Mouse (Mus musculus) WW6 (cell line): ENCODE measurements around the gene Fnbp4.

Experiments used
- DNase-seq: peaks from one replicate; pipeline ENCODE4 v3.0.0-alpha.2; 2013; ENCODE audit warnings: low read depth, low spot score

Gene Fnbp4

DNA sequence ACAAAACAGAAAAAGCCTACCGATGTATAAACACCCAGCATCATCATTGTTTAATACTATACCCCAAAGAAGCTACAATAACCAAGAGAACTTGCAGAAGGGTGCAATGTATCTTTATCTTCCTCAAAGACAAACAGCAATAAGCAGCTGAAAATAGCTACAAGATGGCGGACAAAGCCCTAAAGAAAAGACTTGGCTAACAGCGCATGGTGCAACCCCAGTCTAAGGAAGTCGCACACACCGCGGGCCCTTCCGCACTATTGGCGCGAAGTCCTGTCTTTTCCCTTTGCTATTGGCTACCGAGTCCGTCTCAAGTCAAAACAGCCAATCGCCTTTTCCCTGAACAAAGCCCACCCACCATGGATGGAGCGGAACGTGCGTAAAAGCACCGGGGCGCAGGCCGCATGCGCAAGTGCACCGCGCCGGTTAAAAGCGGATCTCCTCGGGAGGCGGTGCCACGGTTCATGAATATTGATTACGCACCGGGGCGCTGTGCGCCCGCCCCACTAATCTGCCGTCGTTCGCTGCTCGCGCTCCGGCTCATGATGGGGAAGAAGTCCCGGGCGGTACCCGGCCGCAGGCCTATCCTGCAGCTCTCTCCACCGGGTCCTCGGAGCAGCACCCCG lies at the start of gene Fnbp4:
Gene Fnbp4, plus strand, starts transcription at position 318 of the 626 bp plus-strand sequence.
- DNase-seq: peak; percentile 98

GRCm38 (mm10) chr2:90700943-90701342 lies 44.2 kb upstream of the Fnbp4 start:
- DNase-seq: no peak

GRCm38 (mm10) chr2:90708548-90708947 lies 36.6 kb upstream of the Fnbp4 start:
- DNase-seq: no peak

- no peak for DNase-seq
These were observed 29.5 kb upstream of the Fnbp4 start for GRCm38 (mm10) chr2:90715555-90716092.

- DNase-seq: no peak
These were observed 27.8 kb upstream of the Fnbp4 start for GRCm38 (mm10) chr2:90717366-90717765.

DNA sequence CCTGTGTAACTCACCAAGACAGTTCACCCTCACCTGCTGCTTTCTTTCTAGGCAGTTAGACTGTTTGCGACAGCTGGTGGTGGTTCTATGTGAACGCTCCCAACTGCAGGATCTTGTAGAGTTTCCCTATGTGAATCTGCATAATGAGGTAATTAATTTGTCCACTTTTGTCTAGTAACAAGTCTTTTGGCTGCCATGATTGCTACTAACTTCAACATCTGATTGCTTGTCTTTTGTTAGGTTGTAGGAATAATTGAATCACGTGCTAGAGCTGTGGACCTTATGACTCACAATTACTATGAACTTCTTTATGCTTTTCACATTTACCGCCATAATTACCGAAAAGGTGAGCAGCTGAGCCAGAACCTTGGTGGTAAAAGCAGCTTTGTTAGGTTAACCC lies 27.2 kb upstream of the Fnbp4 start:
- DNase-seq: no peak

- DNase-seq: no peak
These were observed 18.4 kb upstream of the Fnbp4 start for GRCm38 (mm10) chr2:90726818-90727217.

- DNase-seq: no peak
These were observed 9.8 kb upstream of the Fnbp4 start for GRCm38 (mm10) chr2:90735326-90735725.

DNA sequence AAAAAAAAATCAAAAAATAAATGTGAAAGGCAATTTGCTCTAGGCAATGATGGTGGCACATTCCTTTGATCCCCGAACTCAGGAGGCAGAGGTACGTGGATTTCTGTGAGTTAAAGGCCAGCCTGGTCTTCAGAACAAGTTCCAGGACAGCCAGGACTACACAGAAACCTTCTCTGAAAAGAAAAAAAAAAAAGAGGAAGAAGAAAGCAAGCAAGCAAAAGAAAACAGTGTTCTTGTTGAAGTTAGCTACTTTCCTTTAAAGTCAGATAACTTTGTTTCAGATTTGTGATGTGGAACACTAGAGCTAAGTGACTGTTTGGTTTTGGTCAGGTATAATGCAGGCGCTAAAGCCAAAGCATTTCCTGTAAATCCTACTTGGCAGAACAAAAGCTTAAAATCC lies 6.4 kb upstream of the Fnbp4 start:
- DNase-seq: no peak

DNA sequence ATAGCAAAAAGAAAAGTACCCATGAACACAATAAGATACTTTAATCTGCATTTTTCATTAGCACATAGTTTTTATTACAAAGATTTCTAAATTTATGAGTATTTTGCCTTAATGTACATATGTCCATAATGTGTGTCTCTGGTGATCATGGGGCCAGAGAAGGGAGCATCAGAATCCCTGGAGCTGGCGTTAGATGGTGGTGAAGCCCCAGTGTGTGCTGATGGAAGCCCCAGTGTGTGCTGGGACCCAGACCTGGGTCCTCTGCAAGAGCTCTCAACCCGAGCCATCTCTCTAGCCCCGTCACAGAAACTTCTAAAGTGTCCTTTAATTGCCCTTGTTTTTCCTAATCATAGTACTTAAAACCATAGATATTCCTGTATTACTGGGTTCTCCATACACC lies 5.8 kb upstream of the Fnbp4 start:
- DNase-seq: no peak

- DNase-seq: no peak
These were observed 5.2 kb upstream of the Fnbp4 start for GRCm38 (mm10) chr2:90739921-90740320.

DNA sequence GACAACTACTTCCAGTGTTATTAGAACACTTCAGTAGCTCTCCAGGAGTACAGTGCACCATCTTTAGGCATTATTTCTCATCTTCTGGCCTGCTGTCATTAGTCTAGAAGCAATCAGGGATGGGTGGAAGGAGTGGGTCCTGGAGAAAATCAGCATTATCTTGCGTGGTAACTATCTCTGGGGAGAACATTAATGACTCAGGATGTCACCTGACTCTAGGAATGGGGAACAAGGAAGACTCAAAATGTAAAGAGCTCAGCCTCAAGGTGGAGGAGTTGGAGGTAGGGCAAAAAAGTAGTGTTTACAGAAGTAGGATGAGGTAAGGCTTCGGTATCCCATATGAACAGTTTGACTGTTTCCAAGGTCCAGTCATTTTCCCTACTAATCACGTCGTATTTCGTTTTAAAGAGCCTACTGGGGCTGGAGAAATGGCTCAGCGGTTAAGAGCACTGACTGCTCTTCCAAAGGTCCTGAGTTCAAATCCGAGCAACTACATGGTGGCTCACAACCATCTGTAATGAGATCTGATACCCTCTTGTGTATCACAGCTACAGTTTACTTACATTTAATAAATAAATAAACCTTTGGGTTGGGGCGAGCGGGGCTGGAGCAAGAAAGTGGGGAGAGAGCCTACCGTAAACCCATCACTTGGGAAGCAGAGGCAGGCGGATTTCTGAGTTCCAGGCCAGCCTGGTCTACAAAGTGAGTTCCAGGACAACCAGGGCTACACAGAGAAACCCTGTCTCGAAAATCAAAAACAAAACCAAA lies 701 bp upstream of the Fnbp4 start:
- DNase-seq: no peak

GRCm38 (mm10) chr2:90745740-90746537 lies 769 bp downstream of the Fnbp4 start:
- no peak for DNase-seq

DNA sequence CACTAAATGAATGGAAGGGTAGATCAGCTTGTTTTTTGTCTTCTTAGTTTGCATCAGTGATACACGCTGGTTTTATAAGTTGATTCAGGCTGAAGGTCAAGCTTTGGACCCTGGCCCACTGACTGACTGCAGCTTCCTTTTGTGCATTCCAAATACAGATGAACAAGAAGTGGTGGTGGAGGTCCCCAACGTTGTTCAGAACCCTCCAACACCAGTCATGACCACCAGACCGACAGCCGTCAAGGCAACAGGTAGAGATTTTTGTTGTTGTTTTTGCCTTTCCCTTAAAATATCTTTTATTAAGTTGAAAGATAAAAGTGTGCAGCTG lies 1.3 kb downstream of the Fnbp4 start:
- DNase-seq: no peak

- no peak for DNase-seq
These were observed 2.0 kb downstream of the Fnbp4 start for GRCm38 (mm10) chr2:90747131-90747530.

DNA sequence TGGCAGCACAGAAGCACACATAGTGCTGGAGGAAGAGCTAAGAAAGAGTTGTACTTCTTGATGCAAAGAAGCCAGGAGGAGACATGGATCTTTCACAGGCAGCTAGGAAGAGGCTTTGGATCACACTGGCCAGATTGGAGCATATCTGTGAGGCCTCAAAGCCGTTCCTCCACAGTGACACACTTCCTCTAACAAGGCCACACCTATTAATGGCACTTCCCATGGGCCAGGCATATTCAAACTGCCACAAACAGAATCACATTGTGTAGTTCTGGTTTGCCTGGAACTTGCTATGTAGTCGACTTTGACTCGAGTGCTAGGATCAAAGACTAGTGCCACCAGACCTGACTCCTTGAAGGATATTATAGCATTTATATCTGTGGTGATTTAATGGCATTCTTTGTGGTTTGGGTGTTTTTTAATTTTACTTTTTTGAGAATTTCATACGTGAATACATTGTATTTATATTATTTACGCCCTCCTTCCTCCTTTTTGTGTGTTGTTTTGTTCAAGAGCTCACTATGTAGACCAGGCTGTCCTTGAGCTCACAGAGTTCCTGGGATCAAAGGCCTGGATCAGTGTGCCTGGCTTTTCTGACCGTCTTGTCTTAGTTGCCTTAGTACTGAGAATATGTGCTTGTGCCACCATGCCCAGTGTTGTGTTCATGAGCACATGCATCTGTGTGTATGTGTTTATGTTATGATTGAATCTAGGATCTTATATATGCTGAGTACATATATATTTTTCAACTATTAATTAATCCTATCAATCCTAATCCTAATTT lies 4.7 kb downstream of the Fnbp4 start:
- no peak for DNase-seq

DNA sequence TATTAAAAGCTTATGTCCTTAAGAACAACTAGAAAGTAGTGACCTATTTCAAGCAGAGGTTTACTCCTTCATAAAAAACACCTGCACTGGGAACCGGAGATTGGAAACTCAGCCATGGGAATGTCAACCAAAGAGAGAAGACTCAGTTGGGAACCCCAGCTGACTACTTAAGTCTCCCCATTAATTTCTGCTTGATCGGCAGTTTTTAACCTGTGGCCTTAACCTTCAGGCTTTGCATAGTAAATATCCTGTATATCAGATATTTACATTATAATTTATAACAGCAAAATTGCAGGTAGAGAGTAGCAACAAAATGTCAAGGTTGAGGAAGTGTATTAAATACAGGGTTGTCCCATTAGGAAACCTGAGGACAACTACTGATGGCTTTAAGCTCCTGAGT lies 8.4 kb downstream of the Fnbp4 start:
- DNase-seq: no peak

DNA sequence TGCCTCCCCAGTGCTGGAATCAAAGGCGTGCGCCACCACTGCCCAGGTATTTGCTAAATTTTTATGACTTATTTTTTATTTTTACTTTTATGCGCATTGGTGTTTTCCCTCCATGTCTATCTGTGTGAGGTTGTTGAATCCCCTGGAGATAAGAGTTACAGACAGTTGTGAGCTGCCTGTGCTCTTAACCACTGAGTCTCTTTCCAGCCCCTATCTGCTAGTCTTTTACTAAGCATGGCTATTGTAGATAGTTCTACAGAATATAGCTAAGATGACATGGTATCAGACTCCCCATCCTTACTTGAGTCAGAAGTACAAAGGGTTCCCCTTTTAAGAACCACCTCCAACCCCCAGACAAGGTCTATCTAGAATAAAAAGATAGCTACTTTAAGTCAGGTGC lies 9.0 kb downstream of the Fnbp4 start:
- no peak for DNase-seq

DNA sequence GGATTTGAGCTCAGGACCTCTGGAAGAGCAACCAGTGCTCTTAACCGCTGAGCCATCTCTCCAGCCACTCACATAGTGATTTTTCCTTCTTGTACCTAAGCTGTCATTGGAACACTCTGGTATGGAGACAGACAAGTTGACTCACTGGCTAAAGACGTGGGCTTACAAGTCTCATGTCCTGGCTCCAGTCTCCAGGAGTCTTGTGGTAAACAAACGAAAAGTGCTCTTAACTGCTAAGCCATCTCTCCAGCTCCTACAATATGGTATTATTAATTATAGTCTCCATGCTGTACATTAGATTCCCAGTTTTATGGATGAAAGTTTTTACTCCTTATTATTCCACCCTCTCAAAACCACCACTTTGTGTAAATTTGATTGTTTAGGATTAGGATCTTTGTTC lies 20.0 kb downstream of the Fnbp4 start:
- no peak for DNase-seq

- DNase-seq: no peak
These were observed 36.2 kb downstream of the Fnbp4 start for GRCm38 (mm10) chr2:90781323-90781722.

- no peak for DNase-seq
These were observed 36.8 kb downstream of the Fnbp4 start for GRCm38 (mm10) chr2:90781938-90782337.

GRCm38 (mm10) chr2:90782458-90782857 lies 37.3 kb downstream of the Fnbp4 start, which contains the start of gene Agbl2:
Agbl2 (plus strand) TSS chr2:90782727.
- DNase-seq: peak; percentile 26
